26 mouse cellular contexts compared by ENCODE assay signal in the genomic region with DNA sequence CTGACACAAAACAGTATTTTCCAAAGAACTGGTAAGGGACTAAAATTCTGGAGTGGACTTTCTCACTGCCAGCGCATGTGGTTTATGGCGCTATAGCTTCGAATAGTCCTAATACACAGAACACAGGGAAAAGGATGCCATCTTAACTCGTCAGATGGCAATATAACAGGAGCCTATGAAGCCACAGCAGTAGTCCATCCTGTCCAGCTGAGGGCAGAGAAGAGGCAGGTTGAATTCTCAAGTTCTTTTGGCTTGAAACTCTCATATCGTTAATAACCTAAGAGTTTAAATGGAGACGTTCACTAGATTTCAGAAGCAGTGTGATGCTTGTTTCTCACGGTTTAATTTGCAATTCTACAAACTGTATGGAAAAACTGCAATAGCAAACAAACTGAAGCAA.
DNase-seq lines count a peak whose midpoint lies in the region; ATAC-seq and TF ChIP-seq lines count a peak whose summit lies in the region.
"Had no signal": no experiment of that assay in that cellular context is flagged by ENCODE, and none has a peak within 500 bp of the region (broad histone marks: within the 10 kb centered on the region; RNA-seq: fewer than 3 reads in every experiment).

No protein-coding gene starts in this region.

- peak; percentile 50 for DNase-seq in heart, adult 11 months
- DNase-seq in heart, postnatal 14 days, result no peak
- no peak for DNase-seq in layer of hippocampus, adult 2 months (ENCODE audit: low spot score in 2 of 2)
- DNase-seq in layer of hippocampus, postnatal 25 days (ENCODE audit: extremely low spot score in 1 of 2, low spot score in 1 of 2), result no peak
- peak; percentile 8 for DNase-seq in midbrain, postnatal 0 days (ENCODE audit: low spot score)
- no peak for DNase-seq in thymus, postnatal 14 days
- DNase-seq: adrenal gland, adult 8-10 months; B cell, adult 2 months; cerebellum, adult 11 months; cerebellum, adult 9-10 months; heart, postnatal 4 days; kidney, adult 2 months; kidney, postnatal 10 days; layer of hippocampus, adult 9-11 months; lung, postnatal 10 days; right cerebral cortex, postnatal 4 days had no signal

- no peak for ATAC-seq in midbrain, postnatal 0 days (ENCODE audit: low FRiP score)
- no peak for ATAC-seq in midbrain, embryonic 16.5 days
- ATAC-seq: forebrain, embryonic 16.5 days; inflammation-experienced regulatory T-cells, adult 6 months had no signal

- H3K36me3 ChIP-seq in midbrain, postnatal 0 days (ENCODE audit: insufficient read depth, low read length), result peaks cover 8% of the 10 kb centered on the region; the same call in 1 of the 2 replicates
- peaks cover 5% of the 10 kb centered on the region for H3K36me3 ChIP-seq in midbrain, embryonic 16.5 days (ENCODE audit: control insufficient read depth, insufficient read depth, low read length)

- WGBS in midbrain, postnatal 0 days, result 83% methylated on average over 7 of the region's 7 CpGs
- WGBS in midbrain, embryonic 16.5 days, result 83% methylated on average over 7 of the region's 7 CpGs

- no peak overlapping the region for H3K9ac ChIP-seq in midbrain, postnatal 0 days (replicated peaks; ENCODE audit: low read length, poor library complexity, severe bottlenecking)
- no peak overlapping the region for H3K9ac ChIP-seq in midbrain, embryonic 16.5 days (ENCODE audit: low read depth, low read length)
- H3K9ac ChIP-seq: hindbrain, embryonic 13.5 days; limb, embryonic 13.5 days; neural tube, embryonic 13.5 days had no signal

- no peaks in the 10 kb centered on the region for H3K9me3 ChIP-seq in midbrain, postnatal 0 days (ENCODE audit: low read length)
- no peaks in the 10 kb centered on the region for H3K9me3 ChIP-seq in midbrain, embryonic 16.5 days (replicated peaks; ENCODE audit: control insufficient read depth, low read length, poor library complexity, severe bottlenecking)
- H3K9me3 ChIP-seq: hindbrain, embryonic 13.5 days; limb, embryonic 13.5 days; neural tube, embryonic 13.5 days had no signal

- H3K27me3 ChIP-seq in midbrain, postnatal 0 days (ENCODE audit: insufficient read depth, low read length), result no peaks in the 10 kb centered on the region
- no peaks in the 10 kb centered on the region for H3K27me3 ChIP-seq in midbrain, embryonic 16.5 days (ENCODE audit: control insufficient read depth, insufficient read depth, low read depth, low read length)
- H3K27me3 ChIP-seq: hindbrain, embryonic 13.5 days; limb, embryonic 13.5 days; neural tube, embryonic 13.5 days had no signal

- H3K4me2 ChIP-seq in midbrain, postnatal 0 days (ENCODE audit: low read depth, low read length, poor library complexity, severe bottlenecking), result no peak overlapping the region
- H3K4me2 ChIP-seq in midbrain, embryonic 16.5 days (ENCODE audit: low read length), result no peak overlapping the region
- H3K4me2 ChIP-seq: heart, embryonic 11.5 days; hindbrain, embryonic 13.5 days; limb, embryonic 13.5 days; liver, embryonic 11.5 days; midbrain, embryonic 11.5 days; neural tube, embryonic 13.5 days had no signal

- peak; percentile 47 for TF ChIP-seq CTCF in layer of hippocampus, adult 2 months (conservative IDR thresholded peaks at IDR 0.05)
- TF ChIP-seq CTCF in midbrain, postnatal 0 days (IDR thresholded peaks at IDR 0.05), result peak; percentile 34; the same call in 1 of the 2 replicates

- H3K4me3 ChIP-seq in layer of hippocampus, adult 2 months, result no peak overlapping the region
- H3K4me3 ChIP-seq in midbrain, postnatal 0 days (ENCODE audit: low read depth, low read length), result no peak overlapping the region
- no peak overlapping the region for H3K4me3 ChIP-seq in midbrain, embryonic 16.5 days (ENCODE audit: low read depth, low read length)
- H3K4me3 ChIP-seq: erythroblast, embryonic 14.5 days; hindbrain, embryonic 13.5 days; limb, embryonic 13.5 days; neural tube, embryonic 13.5 days had no signal

- H3K27ac ChIP-seq in layer of hippocampus, adult 2 months, result no peak overlapping the region
- no peak overlapping the region for H3K27ac ChIP-seq in midbrain, postnatal 0 days (ENCODE audit: low read depth, low read length)
- no peak overlapping the region for H3K27ac ChIP-seq in midbrain, embryonic 16.5 days (ENCODE audit: low read length)
- H3K27ac ChIP-seq: hindbrain, embryonic 13.5 days; limb, embryonic 13.5 days; neural tube, embryonic 13.5 days had no signal

- intact Hi-C loops in heart, postnatal 14 days (cut with DNase I), result loop anchor here (10.0 kb wide), 1 partner anchor 471 kb away; no protein-coding TSS in a partner anchor

- H3K4me1 ChIP-seq in midbrain, postnatal 0 days (ENCODE audit: insufficient read depth, low read length), result no peaks in the 10 kb centered on the region
- H3K4me1 ChIP-seq in midbrain, embryonic 16.5 days (ENCODE audit: control insufficient read depth, insufficient read depth, low read length), result no peaks in the 10 kb centered on the region
- H3K4me1 ChIP-seq: limb, embryonic 13.5 days; neural tube, embryonic 13.5 days had no signal

Comparison
In these comparisons a context has a peak if more than half of its experiments do, and no peak if none do; other contexts are left out.
1. DNase-seq: peak in heart, adult 11 months (single experiment) and midbrain, postnatal 0 days (single experiment); none in heart, postnatal 14 days (0 of 2), layer of hippocampus, adult 2 months (0 of 2), layer of hippocampus, postnatal 25 days (0 of 2) and thymus, postnatal 14 days (single experiment).